Mouse (Mus musculus): ENCODE measurements at regions not wholly inside any gene's neighbourhood (a gene's known extent, or its start where the extent isn't known, plus 50 kb on each side); places are given as distances from the start of the nearest gene placed in this dataset.

GRCm38 (mm10) chr1:61552577-61553517, 85.8 kb upstream of the Pard3b start:
- Histone ChIP-seq H3K9me3 (replicated peaks) (no peaks in the 10 kb centered on the region), H3K4me1 (no peaks in the 10 kb centered on the region), H3K36me3 (no peaks in the 10 kb centered on the region), H3K27ac (replicated peaks) (no peak overlapping the region), H3K4me3 (no peak overlapping the region), H3K27me3 (ENCODE audit: low read depth, poor library complexity, severe bottlenecking) (no peaks in the 10 kb centered on the region)
- DNase-seq (ENCODE audit: low spot score) = no peak
- 93% methylated on average over 21 of the region's 21 CpGs for WGBS

DNA sequence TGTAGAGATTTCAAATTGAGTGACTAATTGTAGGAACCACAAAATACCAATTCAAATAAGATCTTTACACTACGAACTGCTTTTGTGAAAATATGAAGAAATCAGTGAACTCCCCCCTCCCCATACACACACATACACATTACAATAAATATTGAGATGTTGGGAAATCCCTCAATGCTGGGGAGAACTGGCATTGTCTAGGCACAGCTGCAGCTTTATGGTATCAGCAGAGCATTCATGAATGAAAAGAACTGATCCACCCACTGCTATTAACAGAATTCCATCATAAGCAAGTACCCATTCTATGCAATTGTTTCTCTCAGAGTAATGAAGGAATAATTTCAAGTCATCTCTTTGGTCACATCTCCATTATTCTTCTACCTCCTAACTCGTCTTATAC, 79.1 kb upstream of the Pard3b start:
- H3K4me1 ChIP-seq = no peaks in the 10 kb centered on the region
- no peaks in the 10 kb centered on the region for H3K27me3 ChIP-seq (ENCODE audit: low read depth, poor library complexity, severe bottlenecking)
- no peak overlapping the region for H3K27ac ChIP-seq (replicated peaks)
- WGBS = 86% methylated on average over 2 of the region's 2 CpGs
- no peak for DNase-seq (ENCODE audit: low spot score)
- no peak overlapping the region for H3K4me3 ChIP-seq
- H3K36me3 ChIP-seq = no peaks in the 10 kb centered on the region
- no peaks in the 10 kb centered on the region for H3K9me3 ChIP-seq (replicated peaks)

GRCm38 (mm10) chr1:61562091-61562490, 76.5 kb upstream of the Pard3b start:
- H3K4me1 ChIP-seq = no peaks in the 10 kb centered on the region
- H3K27ac ChIP-seq (replicated peaks) = no peak overlapping the region
- no peaks in the 10 kb centered on the region for H3K9me3 ChIP-seq (replicated peaks)
- no peaks in the 10 kb centered on the region for H3K36me3 ChIP-seq
- WGBS = 89% methylated on average over 2 of the region's 2 CpGs
- DNase-seq (ENCODE audit: low spot score) = no peak
- H3K27me3 ChIP-seq (ENCODE audit: low read depth, poor library complexity, severe bottlenecking) = no peaks in the 10 kb centered on the region
- H3K4me3 ChIP-seq = no peak overlapping the region

DNA sequence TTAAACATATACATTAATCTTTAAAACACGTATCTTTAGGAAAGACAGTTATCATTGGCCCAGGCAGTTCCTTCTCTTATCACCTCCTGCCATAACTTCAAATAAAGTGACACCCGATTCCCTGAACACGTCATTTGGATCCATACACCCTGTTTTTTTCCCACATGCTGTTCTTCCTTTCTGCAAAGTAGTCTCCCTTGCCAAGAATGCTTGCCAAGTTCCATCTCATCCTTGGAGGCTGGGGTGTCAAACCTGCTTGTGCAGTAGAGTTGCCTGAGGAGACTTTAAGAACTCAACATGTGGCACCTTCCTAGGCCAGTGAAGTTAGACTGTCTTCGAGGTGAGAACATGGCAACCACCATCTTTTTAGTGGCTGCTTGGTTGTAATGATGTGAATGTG, 73.2 kb upstream of the Pard3b start:
- Histone ChIP-seq H3K27me3 (ENCODE audit: low read depth, poor library complexity, severe bottlenecking) (no peaks in the 10 kb centered on the region), H3K4me1 (no peaks in the 10 kb centered on the region), H3K27ac (replicated peaks) (no peak overlapping the region), H3K9me3 (replicated peaks) (no peaks in the 10 kb centered on the region), H3K4me3 (no peak overlapping the region), H3K36me3 (no peaks in the 10 kb centered on the region)
- WGBS = 93% methylated on average over 4 of the region's 4 CpGs
- DNase-seq (ENCODE audit: low spot score) = no peak

DNA sequence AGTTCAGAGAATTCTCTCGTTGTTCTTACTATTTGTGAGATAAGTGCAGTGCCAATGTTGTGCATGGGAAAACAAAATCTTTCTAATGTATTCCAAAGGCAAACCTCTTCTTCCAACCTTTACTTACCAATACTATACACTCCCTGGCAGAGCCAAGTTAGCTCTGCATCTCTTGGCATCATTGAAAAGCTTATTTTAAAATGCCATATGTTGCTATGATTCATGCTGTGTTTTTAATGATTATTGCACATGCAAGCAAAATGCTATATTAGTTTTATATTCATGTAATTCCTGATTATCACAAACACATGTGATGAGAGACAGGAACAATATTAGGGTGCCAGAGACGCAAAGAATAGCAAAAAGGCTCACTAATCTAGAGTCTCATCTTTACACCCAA, 64.3 kb upstream of the Pard3b start:
- no peak for DNase-seq (ENCODE audit: low spot score)
- Histone ChIP-seq H3K9me3 (replicated peaks) (no peaks in the 10 kb centered on the region), H3K36me3 (no peaks in the 10 kb centered on the region), H3K27me3 (ENCODE audit: low read depth, poor library complexity, severe bottlenecking) (no peaks in the 10 kb centered on the region), H3K4me3 (no peak overlapping the region), H3K4me1 (no peaks in the 10 kb centered on the region), H3K27ac (replicated peaks) (no peak overlapping the region)
- 83% methylated on average over 2 of the region's 2 CpGs for WGBS

GRCm38 (mm10) chr1:61576758-61577157, 61.9 kb upstream of the Pard3b start:
- WGBS = 87% methylated on average over 4 of the region's 4 CpGs
- Histone ChIP-seq H3K27ac (replicated peaks) (no peak overlapping the region), H3K4me3 (no peak overlapping the region), H3K36me3 (no peaks in the 10 kb centered on the region), H3K9me3 (replicated peaks) (no peaks in the 10 kb centered on the region), H3K27me3 (ENCODE audit: low read depth, poor library complexity, severe bottlenecking) (no peaks in the 10 kb centered on the region), H3K4me1 (no peaks in the 10 kb centered on the region)
- no peak for DNase-seq (ENCODE audit: low spot score)

DNA sequence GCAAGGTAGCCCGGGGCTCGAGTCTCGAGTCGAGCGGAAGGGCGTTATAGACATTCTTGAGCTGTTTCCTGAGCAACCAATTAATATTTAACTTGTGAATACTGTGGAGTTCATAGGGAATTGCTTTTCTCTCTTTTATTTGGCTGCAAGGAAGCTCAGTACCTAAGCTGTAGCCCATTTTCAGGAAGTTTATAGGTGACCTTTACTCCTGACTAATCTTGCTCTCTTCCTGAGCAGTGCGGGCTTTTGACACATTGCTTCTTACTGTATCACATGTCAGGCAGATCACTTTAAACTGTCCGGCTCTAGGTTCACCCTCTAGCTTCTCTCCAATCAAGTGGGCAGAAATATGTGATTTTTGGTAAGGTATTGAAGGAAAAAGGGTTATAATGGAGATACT, 51.4 kb upstream of the Pard3b start:
- 93% methylated on average over 8 of the region's 8 CpGs for WGBS
- H3K4me3 ChIP-seq = no peak overlapping the region

More for the DNA sequence above, 51.4 kb upstream of the Pard3b start:
- Histone ChIP-seq H3K9me3 (replicated peaks) (no peaks in the 10 kb centered on the region), H3K27me3 (ENCODE audit: low read depth, poor library complexity, severe bottlenecking) (no peaks in the 10 kb centered on the region), H3K27ac (replicated peaks) (no peak overlapping the region), H3K4me1 (no peaks in the 10 kb centered on the region), H3K36me3 (no peaks in the 10 kb centered on the region)
- no peak for DNase-seq (ENCODE audit: low spot score)
